Mouse (Mus musculus): ENCODE data around the gene Snx18. TPM values are rescaled to one million over a fixed set of nuclear protein-coding genes. Genes with fewer than 3 reads are reported as not detected.

Gene Snx18
- polyA plus RNA-seq, 1 experiment, result 28.6 TPM

GRCm38 (mm10) chr13:113552341-113552740, 66.0 kb downstream of the Snx18 start:
- TF ChIP-seq FOSL1 (IDR thresholded peaks at IDR 0.05; ENCODE audit: insufficient read depth, low read length, poor library complexity, severe bottlenecking), result no peak
- no peak for TF ChIP-seq MYOD1 (IDR thresholded peaks at IDR 0.05; ENCODE audit: control insufficient read depth, insufficient read length, low read depth)
- no peak for TF ChIP-seq MAX (IDR thresholded peaks at IDR 0.05)
- TF ChIP-seq CEBPB (IDR thresholded peaks at IDR 0.05; ENCODE audit: low read depth), result no peak
- no peak for TF ChIP-seq CTCF (IDR thresholded peaks at IDR 0.05; ENCODE audit: control insufficient read depth, insufficient read depth, insufficient read length)
- TF ChIP-seq MYOG (IDR thresholded peaks at IDR 0.05; ENCODE audit: control insufficient read depth, extremely low read depth, insufficient read length), result no peak
- no peak for TF ChIP-seq USF1 (IDR thresholded peaks at IDR 0.05; ENCODE audit: low read depth)
- Histone ChIP-seq H3K27me3 (ENCODE audit: control insufficient read depth, insufficient read depth, insufficient read length) (no peaks in the 10 kb centered on the region), H3K79me3 (ENCODE audit: low read depth) (no peaks in the 10 kb centered on the region), H3ac (ENCODE audit: control insufficient read depth, insufficient read length, low read depth) (no peak overlapping the region), H3K79me2 (ENCODE audit: control insufficient read depth, insufficient read depth) (no peaks in the 10 kb centered on the region), H3K4me3 (ENCODE audit: insufficient read depth, poor library complexity, severe bottlenecking) (no peak overlapping the region), H3K36me3 (ENCODE audit: control insufficient read depth, insufficient read depth) (no peaks in the 10 kb centered on the region)

- Histone ChIP-seq H3ac (ENCODE audit: control insufficient read depth, insufficient read length, low read depth) (no peak overlapping the region), H3K4me3 (ENCODE audit: insufficient read depth, poor library complexity, severe bottlenecking) (no peak overlapping the region), H3K27me3 (ENCODE audit: control insufficient read depth, insufficient read depth, insufficient read length) (no peaks in the 10 kb centered on the region), H3K79me3 (ENCODE audit: low read depth) (no peaks in the 10 kb centered on the region), H3K36me3 (ENCODE audit: control insufficient read depth, insufficient read depth) (no peaks in the 10 kb centered on the region), H3K79me2 (ENCODE audit: control insufficient read depth, insufficient read depth) (no peaks in the 10 kb centered on the region)
- TF ChIP-seq MAX (IDR thresholded peaks at IDR 0.05), result peak; percentile 9
- TF ChIP-seq USF1 (IDR thresholded peaks at IDR 0.05; ENCODE audit: low read depth), result no peak
- no peak for TF ChIP-seq MYOG (IDR thresholded peaks at IDR 0.05; ENCODE audit: control insufficient read depth, extremely low read depth, insufficient read length)
- TF ChIP-seq CTCF (IDR thresholded peaks at IDR 0.05; ENCODE audit: control insufficient read depth, insufficient read depth, insufficient read length), result no peak
- TF ChIP-seq FOSL1 (IDR thresholded peaks at IDR 0.05; ENCODE audit: insufficient read depth, low read length, poor library complexity, severe bottlenecking), result peak; percentile 19
- TF ChIP-seq MYOD1 (IDR thresholded peaks at IDR 0.05; ENCODE audit: control insufficient read depth, insufficient read length, low read depth), result peak; percentile 43
- peak; percentile 32 for TF ChIP-seq CEBPB (IDR thresholded peaks at IDR 0.05; ENCODE audit: low read depth)
Measured at GRCm38 (mm10) chr13:113550866-113551565, 67.3 kb downstream of the Snx18 start.

GRCm38 (mm10) chr13:113549021-113549420, 69.3 kb downstream of the Snx18 start:
- TF ChIP-seq CEBPB (IDR thresholded peaks at IDR 0.05; ENCODE audit: low read depth) (no peak), USF1 (IDR thresholded peaks at IDR 0.05; ENCODE audit: low read depth) (no peak), MYOG (IDR thresholded peaks at IDR 0.05; ENCODE audit: control insufficient read depth, extremely low read depth, insufficient read length) (no peak), MAX (IDR thresholded peaks at IDR 0.05) (no peak), MYOD1 (IDR thresholded peaks at IDR 0.05; ENCODE audit: control insufficient read depth, insufficient read length, low read depth) (no peak), CTCF (IDR thresholded peaks at IDR 0.05; ENCODE audit: control insufficient read depth, insufficient read depth, insufficient read length) (no peak), FOSL1 (IDR thresholded peaks at IDR 0.05; ENCODE audit: insufficient read depth, low read length, poor library complexity, severe bottlenecking) (no peak)
- H3ac ChIP-seq (ENCODE audit: control insufficient read depth, insufficient read length, low read depth), result no peak overlapping the region
- H3K79me2 ChIP-seq (ENCODE audit: control insufficient read depth, insufficient read depth), result no peaks in the 10 kb centered on the region
- H3K36me3 ChIP-seq (ENCODE audit: control insufficient read depth, insufficient read depth), result no peaks in the 10 kb centered on the region
- H3K4me3 ChIP-seq (ENCODE audit: insufficient read depth, poor library complexity, severe bottlenecking), result no peak overlapping the region
- no peaks in the 10 kb centered on the region for H3K27me3 ChIP-seq (ENCODE audit: control insufficient read depth, insufficient read depth, insufficient read length)
- no peaks in the 10 kb centered on the region for H3K79me3 ChIP-seq (ENCODE audit: low read depth)

- Histone ChIP-seq H3K27me3 (ENCODE audit: control insufficient read depth, insufficient read depth, insufficient read length) (no peaks in the 10 kb centered on the region), H3K79me2 (ENCODE audit: control insufficient read depth, insufficient read depth) (no peaks in the 10 kb centered on the region), H3K79me3 (ENCODE audit: low read depth) (no peaks in the 10 kb centered on the region), H3ac (ENCODE audit: control insufficient read depth, insufficient read length, low read depth) (no peak overlapping the region), H3K36me3 (ENCODE audit: control insufficient read depth, insufficient read depth) (no peaks in the 10 kb centered on the region), H3K4me3 (ENCODE audit: insufficient read depth, poor library complexity, severe bottlenecking) (no peak overlapping the region)
- TF ChIP-seq CEBPB (IDR thresholded peaks at IDR 0.05; ENCODE audit: low read depth) (no peak), USF1 (IDR thresholded peaks at IDR 0.05; ENCODE audit: low read depth) (no peak), MYOD1 (IDR thresholded peaks at IDR 0.05; ENCODE audit: control insufficient read depth, insufficient read length, low read depth) (no peak), CTCF (IDR thresholded peaks at IDR 0.05; ENCODE audit: control insufficient read depth, insufficient read depth, insufficient read length) (no peak), MYOG (IDR thresholded peaks at IDR 0.05; ENCODE audit: control insufficient read depth, extremely low read depth, insufficient read length) (no peak), FOSL1 (IDR thresholded peaks at IDR 0.05; ENCODE audit: insufficient read depth, low read length, poor library complexity, severe bottlenecking) (no peak), MAX (IDR thresholded peaks at IDR 0.05) (no peak)
Measured at GRCm38 (mm10) chr13:113547807-113548426, 70.4 kb downstream of the Snx18 start.

GRCm38 (mm10) chr13:113542374-113542773, 76.0 kb downstream of the Snx18 start:
- TF ChIP-seq USF1 (IDR thresholded peaks at IDR 0.05; ENCODE audit: low read depth) (no peak), MYOG (IDR thresholded peaks at IDR 0.05; ENCODE audit: control insufficient read depth, extremely low read depth, insufficient read length) (no peak), CEBPB (IDR thresholded peaks at IDR 0.05; ENCODE audit: low read depth) (no peak)
- Histone ChIP-seq H3K79me2 (ENCODE audit: control insufficient read depth, insufficient read depth) (no peaks in the 10 kb centered on the region), H3K4me3 (ENCODE audit: insufficient read depth, poor library complexity, severe bottlenecking) (no peak overlapping the region), H3K27me3 (ENCODE audit: control insufficient read depth, insufficient read depth, insufficient read length) (no peaks in the 10 kb centered on the region), H3ac (ENCODE audit: control insufficient read depth, insufficient read length, low read depth) (no peak overlapping the region), H3K36me3 (ENCODE audit: control insufficient read depth, insufficient read depth) (no peaks in the 10 kb centered on the region), H3K79me3 (ENCODE audit: low read depth) (no peaks in the 10 kb centered on the region)

Other genes with a start within 250 kb of the Snx18 start
- not detected for gene Hspb3, start 45.1 kb upstream of the Snx18 start, polyA plus RNA-seq (2012; fragmentation: generic; extraction: Trizol)
- 3.5 TPM for gene Arl15, start 175.9 kb upstream of the Snx18 start, polyA plus RNA-seq (2012; fragmentation: generic; extraction: Trizol)